ENCODE assay signal across 19 mouse cellular contexts in genomic region chr4:43074923-43075322, GRCm38 (mm10).
"Had no signal": no experiment of that assay in that cellular context is flagged by ENCODE, and none has a peak within 500 bp of the region (broad histone marks: within the 10 kb centered on the region; RNA-seq: fewer than 3 reads in every experiment).

No protein-coding gene starts in this region.

- H3K27me3 ChIP-seq: midbrain, embryonic 12.5 days; neural tube, embryonic 13.5 days; neural tube, embryonic 15.5 days had no signal

- H3K4me1 ChIP-seq: midbrain, embryonic 10.5 days; midbrain, embryonic 12.5 days; neural tube, embryonic 13.5 days; neural tube, embryonic 15.5 days had no signal

- H3K9me3 ChIP-seq: midbrain, embryonic 10.5 days; midbrain, embryonic 12.5 days; neural tube, embryonic 13.5 days; neural tube, embryonic 15.5 days had no signal

- H3K36me3 ChIP-seq: midbrain, embryonic 10.5 days; midbrain, embryonic 12.5 days; neural tube, embryonic 13.5 days; neural tube, embryonic 15.5 days had no signal

- H3K27ac ChIP-seq: midbrain, embryonic 10.5 days; midbrain, embryonic 12.5 days; neural tube, embryonic 13.5 days; neural tube, embryonic 15.5 days had no signal

- ATAC-seq: midbrain, embryonic 16.5 days had no signal

- H3K4me3 ChIP-seq: midbrain, embryonic 10.5 days; midbrain, embryonic 12.5 days; myocyte; neural tube, embryonic 13.5 days; neural tube, embryonic 15.5 days had no signal

- H3K9ac ChIP-seq: lung, embryonic 14.5 days; midbrain, embryonic 12.5 days; neural tube, embryonic 13.5 days; neural tube, embryonic 15.5 days had no signal

- DNase-seq: lung, adult 18-20 months; lung, embryonic 14.5 days; lung, postnatal 10 days; lung, postnatal 4 days; midbrain, embryonic 14.5 days; retina, postnatal 1 day; right cerebral cortex, adult 18-20 months; right cerebral cortex, postnatal 25 days; right cerebral cortex, postnatal 4 days; spleen, adult 18-20 months; thymus, adult 18-20 months; thymus, postnatal 14 days; thymus, postnatal 36 days had no signal

- H3K4me2 ChIP-seq: lung, embryonic 14.5 days; midbrain, embryonic 12.5 days; neural tube, embryonic 13.5 days; neural tube, embryonic 15.5 days had no signal
